Mouse (Mus musculus) small intestine, adult 2 months (tissue): ENCODE results near the gene Cdcp1. TPM values are rescaled to one million over a fixed set of nuclear protein-coding genes. Genes with fewer than 3 reads are reported as not detected.

ENCODE experiments used
- H3K27ac ChIP-seq: fragments of 200-500 bp; 2 replicates; pipeline ENCODE4 v1.5.1; 2012; ENCODE audit warnings: low read depth, low read length, control low read depth, inconsistent platforms; ENCODE audit not compliant: insufficient read depth
- H3K27me3 ChIP-seq: fragments of 200-500 bp; 2 replicates; pipeline ENCODE4 v1.6.1; 2012; ENCODE audit warnings: mild to moderate bottlenecking, moderate library complexity, low read length, inconsistent platforms; ENCODE audit not compliant: control insufficient read depth, insufficient read depth
- H3K36me3 ChIP-seq: fragments of 200-500 bp; 2 replicates; pipeline ENCODE4 v1.6.1; 2012; ENCODE audit warnings: mild to moderate bottlenecking, low read length, control low read depth, inconsistent platforms; ENCODE audit not compliant: control insufficient read depth, insufficient read depth
- H3K4me1 ChIP-seq: fragments of 200-500 bp; 2 replicates; pipeline ENCODE4 v1.6.1; 2012; ENCODE audit warnings: low read length, inconsistent platforms, mixed read lengths; ENCODE audit not compliant: control insufficient read depth, insufficient read depth, insufficient read length
- H3K4me3 ChIP-seq: fragments of 200-500 bp; 2 replicates; pipeline ENCODE4 v1.5.1; 2012; ENCODE audit warnings: low read depth, mild to moderate bottlenecking, control low read depth, inconsistent platforms, low read length, moderate library complexity
- CTCF ChIP-seq: fragments of 200-500 bp; IDR thresholded peaks from 2 replicates; pipeline ENCODE4 v1.5.1; 2012; ENCODE audit warnings: low read depth, mild to moderate bottlenecking, control low read depth, inconsistent platforms, low read length, moderate library complexity, mixed read lengths; ENCODE audit not compliant: insufficient replicate concordance, insufficient read length; ENCODE audit errors: extremely low read depth
- POLR2A ChIP-seq: fragments of 200-500 bp; IDR thresholded peaks from 2 replicates; pipeline ENCODE4 v1.6.1; 2012; ENCODE audit warnings: low read depth, mild to moderate bottlenecking, control low read depth, inconsistent platforms, low read length, moderate library complexity
- WGBS: fragments of 180-500 bp; shearing (Covaris S2); methylation state at CpG from one replicate; pipeline ENCODE4 v1.1.7; 2018; 5-methylcytosine and 5-hydroxymethylcytosine counted together
- polyA plus RNA-seq: library from polyadenylated mRNA; depleted of rRNA; stranded (reverse); fragments of >200 nt; gene quantifications from 2 replicates; pipeline ENCODE4 v1.2.3, GENCODE M21; 2012

Cdcp1 gene
- polyA plus RNA-seq, 1 experiment: 25.7 TPM

DNA sequence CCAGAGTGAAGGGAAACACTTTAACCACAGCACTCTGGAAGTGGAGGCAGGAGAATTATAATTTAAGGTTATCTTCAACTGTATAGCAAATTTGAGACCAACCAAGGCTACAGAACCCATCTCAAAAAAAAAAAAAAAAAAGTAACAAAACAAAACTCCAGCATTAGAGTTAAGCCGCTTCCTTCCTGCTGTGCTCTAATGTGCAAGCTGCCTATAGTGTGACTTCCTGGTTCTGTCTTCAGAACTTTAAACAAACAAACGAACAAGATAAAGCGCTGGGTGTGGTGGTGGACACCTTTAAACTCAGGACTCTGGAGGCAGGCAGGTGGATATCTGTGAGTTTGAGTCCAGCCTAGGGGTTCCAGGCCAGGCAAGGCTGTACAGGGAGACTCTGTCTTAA, 63.8 kb downstream of the Cdcp1 start:
- Histone ChIP-seq H3K36me3 (no peaks in the 10 kb centered on the region), H3K4me3 (no peak overlapping the region), H3K27me3 (no peaks in the 10 kb centered on the region), H3K4me1 (peaks cover 14% of the 10 kb centered on the region), H3K27ac (peak overlapping the region; percentile 35)
- TF ChIP-seq POLR2A (no peak), CTCF (no peak)
- 9% methylated on average over 3 of the region's 3 CpGs for WGBS

DNA sequence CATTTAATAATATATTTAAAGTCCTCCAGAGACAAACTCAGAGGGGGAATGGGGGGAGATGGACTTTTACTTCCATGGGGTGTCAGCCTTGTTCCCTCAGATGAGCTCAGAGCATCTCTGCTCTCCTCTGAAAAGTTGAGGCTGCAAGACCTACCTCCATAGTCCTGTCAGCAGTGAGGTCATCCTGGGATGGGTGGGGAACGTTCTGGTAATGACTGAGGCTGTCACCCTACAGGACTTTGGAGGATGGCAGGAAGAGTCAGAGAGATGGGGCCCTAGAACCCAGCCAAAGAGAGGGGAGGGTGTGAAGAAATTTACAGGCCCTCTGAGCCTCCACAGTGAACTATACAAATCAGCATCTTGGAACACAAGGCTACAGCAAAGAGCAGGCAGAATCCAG, 64.3 kb downstream of the Cdcp1 start:
- Histone ChIP-seq H3K27me3 (no peaks in the 10 kb centered on the region), H3K4me1 (peaks cover 10% of the 10 kb centered on the region), H3K27ac (peak overlapping the region; percentile 35), H3K4me3 (no peak overlapping the region), H3K36me3 (no peaks in the 10 kb centered on the region)
- TF ChIP-seq CTCF: no peak
- no peak for TF ChIP-seq POLR2A
- WGBS: 17% methylated on average over 1 of the region's 1 CpGs

DNA sequence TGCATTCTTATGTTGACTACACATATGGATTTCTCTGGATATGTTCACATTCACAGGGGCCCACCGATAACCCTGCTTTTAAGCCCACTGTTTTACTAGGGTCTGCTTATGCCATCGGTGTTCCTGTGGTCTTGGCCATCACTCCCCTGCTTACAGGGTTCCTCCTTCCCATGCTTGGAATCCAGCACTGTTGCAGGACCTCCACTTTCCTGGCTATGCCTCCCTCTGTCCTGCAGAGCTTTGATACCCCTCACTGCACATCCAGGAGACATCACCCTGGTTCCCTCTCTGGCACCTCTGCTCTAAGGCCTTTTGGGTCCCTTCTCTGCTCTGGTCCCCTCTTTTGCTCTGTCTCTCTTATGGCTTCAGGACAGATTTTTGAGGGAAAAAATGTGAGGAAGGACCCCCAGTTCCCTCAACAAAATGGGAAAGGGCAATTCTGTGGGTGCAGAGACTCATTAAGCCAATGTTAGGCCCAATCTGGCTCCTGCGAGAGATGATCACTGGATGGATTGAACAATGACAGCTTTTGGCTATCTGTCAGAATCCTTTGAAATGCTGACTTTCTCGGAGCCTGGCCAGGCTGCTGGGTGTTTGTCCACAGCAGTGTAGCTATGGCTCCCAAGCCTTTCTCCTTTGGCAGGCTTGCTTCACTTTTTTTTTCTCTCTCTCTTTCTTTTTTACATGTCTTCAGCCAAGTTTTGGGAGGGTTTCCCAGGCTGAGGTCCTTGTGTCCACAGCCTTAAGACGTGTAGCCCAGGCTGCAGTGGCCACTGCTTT, 65.4 kb downstream of the Cdcp1 start, which contains the start of gene Clec3b:
Clec3b (plus strand) TSS at position 706 of the 780 bp plus-strand sequence.
- Histone ChIP-seq H3K27ac (peak within 1 kb of the TSS; percentile 35), H3K36me3 (no peaks in the 10 kb centered on the region), H3K27me3 (no peaks in the 10 kb centered on the region), H3K4me1 (peaks cover 7% of the 10 kb centered on the region; the same call in 1 of the 2 replicates), H3K4me3 (peak within 1 kb of the TSS; percentile 11; the same call in 1 of the 2 replicates)
- WGBS: 91% methylated on average over 5 of the region's 5 CpGs
- TF ChIP-seq CTCF (no peak), POLR2A (no peak)

DNA sequence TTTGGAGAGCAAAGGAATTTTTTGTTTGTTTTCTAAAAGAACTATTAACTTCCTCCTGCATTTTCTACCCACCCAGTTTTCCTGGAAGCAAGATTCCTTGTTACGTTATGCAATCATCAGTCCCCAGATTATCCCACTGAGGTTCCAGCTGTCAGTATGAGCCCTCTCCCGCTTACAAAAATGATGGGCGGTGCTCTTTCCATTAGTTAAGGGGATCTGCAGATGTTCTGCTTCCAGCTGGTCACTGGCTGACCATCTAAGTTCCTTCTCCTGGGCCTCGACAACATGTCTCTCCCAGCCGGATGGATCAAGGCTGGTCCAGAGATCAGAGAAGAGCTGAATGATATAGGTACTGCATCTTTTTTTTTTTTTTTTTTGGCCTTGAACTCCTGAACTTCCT, 67.4 kb downstream of the Cdcp1 start:
- TF ChIP-seq CTCF (no peak), POLR2A (no peak)
- Histone ChIP-seq H3K4me3 (no peak overlapping the region), H3K27ac (no peak overlapping the region; the same call in 1 of the 2 replicates), H3K27me3 (no peaks in the 10 kb centered on the region), H3K4me1 (peaks cover 7% of the 10 kb centered on the region; the same call in 1 of the 2 replicates), H3K36me3 (no peaks in the 10 kb centered on the region)
- 66% methylated on average over 5 of the region's 5 CpGs for WGBS

DNA sequence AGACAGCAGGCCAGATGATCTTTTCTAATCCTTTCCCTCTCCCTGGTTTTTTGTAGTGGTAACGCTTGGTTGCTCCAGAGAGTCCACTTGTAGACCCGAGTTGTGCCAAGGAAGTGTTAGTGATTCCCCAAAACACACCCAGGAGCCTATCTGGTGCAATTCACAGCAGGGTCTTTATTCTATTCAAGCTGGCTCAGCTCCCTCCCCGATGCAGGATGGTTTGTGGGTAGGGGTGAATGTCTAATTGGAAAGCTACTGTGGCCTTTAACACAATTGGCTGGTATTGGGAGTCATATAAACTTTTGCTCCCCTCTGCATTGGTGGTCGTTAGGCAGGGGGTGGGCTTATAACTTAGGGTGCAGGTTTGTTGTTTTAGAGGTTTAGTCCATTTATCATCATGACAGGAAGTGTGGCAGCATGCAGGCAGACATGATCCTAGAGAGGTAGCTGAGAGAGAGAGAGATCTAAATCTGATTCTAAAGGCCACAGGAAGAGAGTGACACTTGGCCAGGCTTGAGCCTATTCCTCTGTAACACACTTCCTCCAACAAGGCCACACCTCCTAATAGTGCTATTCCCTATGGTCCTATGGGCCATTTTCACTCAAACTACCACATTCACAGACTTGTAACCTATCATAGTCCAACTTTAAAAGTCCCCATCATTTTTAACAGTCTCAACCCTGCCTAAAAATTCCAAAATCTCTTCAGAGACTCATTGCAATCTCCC, 75.8 kb downstream of the Cdcp1 start:
- H3K4me1 ChIP-seq: no peaks in the 10 kb centered on the region
- H3K27ac ChIP-seq: peak overlapping the region; percentile 30; the same call in 1 of the 2 replicates
- TF ChIP-seq POLR2A (no peak), CTCF (no peak)
- no peaks in the 10 kb centered on the region for H3K27me3 ChIP-seq
- H3K4me3 ChIP-seq: no peak overlapping the region
- peaks cover 20% of the 10 kb centered on the region for H3K36me3 ChIP-seq
- WGBS: 81% methylated on average over 4 of the region's 4 CpGs

DNA sequence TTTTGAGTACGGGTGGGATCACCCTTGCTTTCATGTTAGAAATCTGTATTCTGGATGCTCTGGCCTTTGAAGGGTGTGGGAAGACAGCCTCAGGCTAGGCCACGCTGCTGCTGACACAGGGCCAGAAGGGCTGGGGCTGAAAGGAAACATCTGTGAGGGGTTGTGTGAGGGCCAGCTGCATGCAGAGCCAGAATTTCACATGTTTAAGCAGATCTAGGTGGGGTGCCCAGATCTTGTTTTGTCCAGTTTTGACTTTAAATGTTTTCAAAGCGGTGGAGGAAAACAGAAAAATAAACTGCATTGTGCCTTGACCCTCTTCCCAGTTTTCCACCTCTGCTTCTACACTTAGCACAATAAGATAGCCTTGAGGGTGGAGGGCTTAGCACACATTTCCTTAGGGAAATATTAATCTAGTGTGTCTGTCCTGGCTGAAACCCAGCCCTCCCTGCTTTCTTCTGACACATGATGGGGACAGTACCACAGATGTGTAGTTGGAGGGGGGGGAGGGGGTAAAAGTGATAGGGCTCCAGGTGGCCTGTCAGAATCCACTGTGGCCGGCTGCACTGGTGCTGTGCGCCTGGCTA, 76.9 kb downstream of the Cdcp1 start:
- Histone ChIP-seq H3K4me1 (no peaks in the 10 kb centered on the region), H3K27ac (peak overlapping the region; percentile 7), H3K27me3 (no peaks in the 10 kb centered on the region), H3K4me3 (no peak overlapping the region), H3K36me3 (peaks cover 26% of the 10 kb centered on the region)
- TF ChIP-seq POLR2A: no peak
- TF ChIP-seq CTCF: no peak
- 79% methylated on average over 5 of the region's 5 CpGs for WGBS
